Mouse (Mus musculus) embryonic fibroblast, embryonic 13.5 days (primary cell): ENCODE results near the gene Ascl4. TPM values are rescaled to one million over a fixed set of nuclear protein-coding genes. Genes with fewer than 3 reads are reported as not detected.
A peak's percentile ranks its signal among the peaks of the same experiment; 100 is the strongest.

Source experiments
- H3K27ac ChIP-seq: 2 replicates; pipeline ENCODE4 v1.5.1; 2012; ENCODE audit warnings: low read length, control low read depth, inconsistent platforms; ENCODE audit not compliant: insufficient read depth
- H3K4me1 ChIP-seq: 2 replicates; pipeline ENCODE4 v1.6.1; 2011; ENCODE audit warnings: low read length; ENCODE audit not compliant: control insufficient read depth, insufficient read depth
- H3K4me3 ChIP-seq: 2 replicates; pipeline ENCODE4 v1.5.1; 2011; ENCODE audit warnings: mild to moderate bottlenecking, control low read depth, low read length; ENCODE audit not compliant: insufficient read depth
- CTCF ChIP-seq: IDR thresholded peaks from 2 replicates; pipeline ENCODE4 v1.5.1; 2011; ENCODE audit warnings: mild to moderate bottlenecking, control low read depth, low read length, moderate library complexity, borderline replicate concordance; ENCODE audit not compliant: insufficient read depth
- POLR2A ChIP-seq: IDR thresholded peaks from 2 replicates; pipeline ENCODE4 v1.6.1; 2011; ENCODE audit warnings: low read depth, mild to moderate bottlenecking, control low read depth, low read length, moderate library complexity
- polyA plus RNA-seq: library from polyadenylated mRNA; stranded (reverse); fragments of >200 nt; gene quantifications from 2 replicates; pipeline ENCODE4 v1.2.4, GENCODE M21; 2011; ENCODE audit warnings: low read depth; ENCODE audit not compliant: missing spikeins, insufficient read length

Ascl4 gene
- polyA plus RNA-seq, 1 experiment: not detected

- TF ChIP-seq POLR2A (no peak), CTCF (peak; percentile 29; the same call in 1 of the 2 replicates)
- H3K4me1 ChIP-seq: no peaks in the 10 kb centered on the region
- H3K27ac ChIP-seq: no peak overlapping the region
- no peak overlapping the region for H3K4me3 ChIP-seq
Observed at GRCm38 (mm10) chr10:85968157-85968634, 40.7 kb downstream of the Ascl4 start.

- Histone ChIP-seq H3K4me3 (no peak overlapping the region), H3K27ac (no peak overlapping the region)
- TF ChIP-seq POLR2A (no peak), CTCF (no peak)
Observed at GRCm38 (mm10) chr10:85968731-85969130, 41.2 kb downstream of the Ascl4 start.

GRCm38 (mm10) chr10:85969894-85970620 is 42.6 kb downstream of the Ascl4 start:
- H3K27ac ChIP-seq: no peak overlapping the region
- H3K4me3 ChIP-seq: no peak overlapping the region
- no peaks in the 10 kb centered on the region for H3K4me1 ChIP-seq
- TF ChIP-seq CTCF (no peak), POLR2A (no peak)

More at GRCm38 (mm10) chr10:85968731-85969130, 41.2 kb downstream of the Ascl4 start:
- no peaks in the 10 kb centered on the region for H3K4me1 ChIP-seq

- TF ChIP-seq POLR2A (no peak), CTCF (no peak)
- Histone ChIP-seq H3K27ac (no peak overlapping the region), H3K4me3 (no peak overlapping the region), H3K4me1 (no peaks in the 10 kb centered on the region)
Observed at GRCm38 (mm10) chr10:85971826-85972225, 44.3 kb downstream of the Ascl4 start.

- TF ChIP-seq CTCF (no peak), POLR2A (no peak)
- Histone ChIP-seq H3K27ac (no peak overlapping the region), H3K4me3 (no peak overlapping the region), H3K4me1 (no peaks in the 10 kb centered on the region)
Observed at GRCm38 (mm10) chr10:85972915-85973314, 45.4 kb downstream of the Ascl4 start.

- H3K27ac ChIP-seq: no peak overlapping the region
- TF ChIP-seq POLR2A (no peak), CTCF (no peak)
- no peaks in the 10 kb centered on the region for H3K4me1 ChIP-seq
- H3K4me3 ChIP-seq: no peak overlapping the region
Observed at GRCm38 (mm10) chr10:85989412-85990115, 62.1 kb downstream of the Ascl4 start.

- H3K4me3 ChIP-seq: no peak overlapping the region
- TF ChIP-seq CTCF (no peak), POLR2A (no peak)
Observed at GRCm38 (mm10) chr10:85992412-85992811, 64.9 kb downstream of the Ascl4 start.

GRCm38 (mm10) chr10:85993836-85994235 is 66.4 kb downstream of the Ascl4 start:
- no peaks in the 10 kb centered on the region for H3K4me1 ChIP-seq
- H3K4me3 ChIP-seq: no peak overlapping the region
- TF ChIP-seq CTCF: no peak
- TF ChIP-seq POLR2A: no peak
- H3K27ac ChIP-seq: no peak overlapping the region

More at GRCm38 (mm10) chr10:85992412-85992811, 64.9 kb downstream of the Ascl4 start:
- Histone ChIP-seq H3K4me1 (no peaks in the 10 kb centered on the region), H3K27ac (no peak overlapping the region)

GRCm38 (mm10) chr10:85994543-85995104 is 67.1 kb downstream of the Ascl4 start:
- H3K27ac ChIP-seq: no peak overlapping the region
- no peak for TF ChIP-seq CTCF
- TF ChIP-seq POLR2A: no peak
- no peak overlapping the region for H3K4me3 ChIP-seq
- H3K4me1 ChIP-seq: no peaks in the 10 kb centered on the region

Other genes starting within 250 kb of the Ascl4 start
- 39.7 and 51.3 TPM in 2 replicates for gene Pwp1, start 98.2 kb upstream of the Ascl4 start, polyA plus RNA-seq
- gene Prdm4, start 10.5 kb upstream of the Ascl4 start, polyA plus RNA-seq: 34.2 and 34.8 TPM in 2 replicates
- 110 and 115 TPM in 2 replicates for gene Rtcb, start 30.1 kb downstream of the Ascl4 start, polyA plus RNA-seq
- not detected in 2 replicates for gene Bpifc, start 84.2 kb downstream of the Ascl4 start, polyA plus RNA-seq
- gene Fbxo7, start 94.3 kb downstream of the Ascl4 start, polyA plus RNA-seq: 14.3 and 15.5 TPM in 2 replicates